Mouse (Mus musculus): Measurements from ENCODE around the gene Fam89a. TPM values are rescaled to one million over a fixed set of nuclear protein-coding genes. Genes with fewer than 3 reads are reported as not detected.

Fam89a gene
- polyA plus RNA-seq, 1 experiment from 2014 or later = 6.4 TPM

DNA sequence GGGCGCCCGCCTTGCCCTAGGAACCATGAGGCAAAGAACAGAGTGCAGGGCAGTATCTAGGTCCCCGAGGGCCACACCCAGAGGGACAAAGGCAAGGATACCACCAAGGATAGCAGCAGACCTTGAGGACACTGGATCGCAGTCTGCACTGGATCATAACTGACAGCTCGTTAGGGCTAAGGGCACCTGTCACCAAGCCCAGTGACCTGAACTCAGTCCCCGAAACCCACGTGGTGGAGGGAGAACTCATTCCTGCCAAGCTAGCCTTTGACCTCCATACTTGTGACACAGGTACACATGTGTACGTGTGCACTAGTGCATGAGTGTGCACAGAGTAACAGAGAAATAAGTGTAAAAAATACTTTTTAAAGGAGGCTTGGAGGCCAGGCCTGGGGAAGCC, 35.9 kb downstream of the Fam89a start:
- H3K9me3 ChIP-seq (ENCODE audit: control insufficient read depth, low read depth, low read length) = no peaks in the 10 kb centered on the region
- H3K9ac ChIP-seq (replicated peaks; ENCODE audit: low read depth, low read length) = no peak overlapping the region
- H3K4me2 ChIP-seq (replicated peaks; ENCODE audit: low read depth, low read length) = no peak overlapping the region
- WGBS = 81% methylated on average over 8 of the region's 8 CpGs
- no peak for ATAC-seq (ENCODE audit: insufficient number of reproducible peaks, insufficient read depth, low FRiP score, low read depth)
- H3K4me1 ChIP-seq (ENCODE audit: control insufficient read depth, insufficient read depth, low read length) = peaks cover under 1% of the 10 kb centered on the region
- H3K27ac ChIP-seq (ENCODE audit: low read length) = no peak overlapping the region
- H3K36me3 ChIP-seq (ENCODE audit: control insufficient read depth, insufficient read depth, low read length) = peaks cover 8% of the 10 kb centered on the region; the same call in 1 of the 2 replicates
- H3K27me3 ChIP-seq (ENCODE audit: control insufficient read depth, insufficient read depth, low read length) = no peaks in the 10 kb centered on the region
- no peak overlapping the region for H3K4me3 ChIP-seq (ENCODE audit: low read depth, low read length)

DNA sequence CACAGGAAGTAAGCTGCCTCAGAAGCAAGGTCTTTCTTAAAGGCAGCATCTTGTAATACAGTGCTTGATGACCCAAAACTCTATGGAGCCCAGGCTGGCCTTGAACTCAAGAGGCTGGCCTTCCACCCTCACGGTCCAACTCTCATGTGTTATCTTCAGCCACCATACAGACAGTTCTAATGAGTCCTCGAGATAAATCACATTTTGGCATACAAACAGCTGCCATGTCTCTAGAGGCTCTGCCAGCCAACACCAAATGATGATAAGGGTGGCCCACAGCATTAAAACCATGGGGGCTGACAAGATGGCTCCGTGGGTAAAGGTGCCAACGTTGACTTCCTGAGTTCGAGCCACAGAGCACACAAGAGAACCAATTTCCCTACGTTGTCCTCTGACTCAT, 38.4 kb downstream of the Fam89a start:
- WGBS = 91% methylated on average over 6 of the region's 6 CpGs
- H3K36me3 ChIP-seq (ENCODE audit: control insufficient read depth, insufficient read depth, low read length) = peaks cover 15% of the 10 kb centered on the region; the same call in 1 of the 2 replicates

DNA sequence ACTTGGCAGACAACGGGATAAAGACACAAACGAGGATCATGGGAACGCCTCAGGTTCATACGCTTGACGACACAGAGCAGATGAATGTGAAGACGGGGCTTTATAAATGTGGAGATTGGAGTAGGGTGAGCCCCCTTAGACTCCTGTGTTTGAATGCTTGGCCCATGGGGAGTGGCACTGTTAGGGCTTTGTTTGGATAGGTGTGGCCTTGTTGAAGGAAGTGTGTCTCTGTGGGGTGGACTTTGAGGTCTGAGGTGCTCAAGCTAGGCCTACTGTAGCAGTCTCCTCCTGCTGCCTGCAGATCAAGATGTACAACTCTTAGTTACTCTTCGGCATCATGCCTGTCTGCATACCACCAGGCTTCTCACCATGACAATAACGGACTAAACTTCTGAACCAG, 45.8 kb downstream of the Fam89a start:
- H3K9me3 ChIP-seq (ENCODE audit: control insufficient read depth, low read depth, low read length) = no peaks in the 10 kb centered on the region
- no peak overlapping the region for H3K9ac ChIP-seq (replicated peaks; ENCODE audit: low read depth, low read length)
- no peak for ATAC-seq (ENCODE audit: insufficient number of reproducible peaks, insufficient read depth, low FRiP score, low read depth)
- 88% methylated on average over 8 of the region's 8 CpGs for WGBS
- no peak overlapping the region for H3K4me2 ChIP-seq (replicated peaks; ENCODE audit: low read depth, low read length)
- no peaks in the 10 kb centered on the region for H3K27me3 ChIP-seq (ENCODE audit: control insufficient read depth, insufficient read depth, low read length)
- no peak overlapping the region for H3K27ac ChIP-seq (ENCODE audit: low read length)
- peaks cover 19% of the 10 kb centered on the region; the same call in 1 of the 2 replicates for H3K36me3 ChIP-seq (ENCODE audit: control insufficient read depth, insufficient read depth, low read length)
- H3K4me3 ChIP-seq (ENCODE audit: low read depth, low read length) = no peak overlapping the region
- H3K4me1 ChIP-seq (ENCODE audit: control insufficient read depth, insufficient read depth, low read length) = no peaks in the 10 kb centered on the region

More for the DNA sequence above, 38.4 kb downstream of the Fam89a start:
- Histone ChIP-seq H3K9ac (replicated peaks; ENCODE audit: low read depth, low read length) (no peak overlapping the region), H3K4me1 (ENCODE audit: control insufficient read depth, insufficient read depth, low read length) (no peaks in the 10 kb centered on the region), H3K27me3 (ENCODE audit: control insufficient read depth, insufficient read depth, low read length) (no peaks in the 10 kb centered on the region), H3K4me3 (ENCODE audit: low read depth, low read length) (no peak overlapping the region), H3K9me3 (ENCODE audit: control insufficient read depth, low read depth, low read length) (no peaks in the 10 kb centered on the region), H3K27ac (ENCODE audit: low read length) (no peak overlapping the region), H3K4me2 (replicated peaks; ENCODE audit: low read depth, low read length) (no peak overlapping the region)
- ATAC-seq (ENCODE audit: insufficient number of reproducible peaks, insufficient read depth, low FRiP score, low read depth) = no peak

DNA sequence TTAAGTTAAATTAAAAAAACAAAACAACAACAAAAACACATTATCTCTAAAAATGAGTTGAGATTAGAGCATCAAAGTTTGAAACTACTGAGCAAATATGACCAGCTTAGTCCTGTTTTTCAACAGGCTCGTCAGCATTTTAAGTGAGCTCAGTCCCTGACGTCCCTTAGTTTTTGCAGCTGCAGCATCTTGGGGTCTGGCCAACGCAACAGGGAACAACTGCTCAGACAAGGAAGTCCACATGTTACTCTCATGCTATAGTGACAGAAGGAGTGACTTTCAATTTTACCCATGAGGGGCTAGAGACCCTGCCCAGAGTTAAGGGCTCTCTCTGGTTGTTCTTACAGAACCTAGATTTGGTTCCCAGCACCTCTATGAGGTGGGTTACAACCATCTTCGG, 47.3 kb downstream of the Fam89a start:
- Histone ChIP-seq H3K27ac (ENCODE audit: low read length) (no peak overlapping the region), H3K27me3 (ENCODE audit: control insufficient read depth, insufficient read depth, low read length) (no peaks in the 10 kb centered on the region), H3K36me3 (ENCODE audit: control insufficient read depth, insufficient read depth, low read length) (peaks cover 19% of the 10 kb centered on the region; the same call in 1 of the 2 replicates), H3K9me3 (ENCODE audit: control insufficient read depth, low read depth, low read length) (no peaks in the 10 kb centered on the region), H3K4me2 (replicated peaks; ENCODE audit: low read depth, low read length) (no peak overlapping the region), H3K4me3 (ENCODE audit: low read depth, low read length) (no peak overlapping the region), H3K9ac (replicated peaks; ENCODE audit: low read depth, low read length) (no peak overlapping the region), H3K4me1 (ENCODE audit: control insufficient read depth, insufficient read depth, low read length) (no peaks in the 10 kb centered on the region)
- ATAC-seq (ENCODE audit: insufficient number of reproducible peaks, insufficient read depth, low FRiP score, low read depth) = no peak
- 83% methylated on average over 4 of the region's 4 CpGs for WGBS

DNA sequence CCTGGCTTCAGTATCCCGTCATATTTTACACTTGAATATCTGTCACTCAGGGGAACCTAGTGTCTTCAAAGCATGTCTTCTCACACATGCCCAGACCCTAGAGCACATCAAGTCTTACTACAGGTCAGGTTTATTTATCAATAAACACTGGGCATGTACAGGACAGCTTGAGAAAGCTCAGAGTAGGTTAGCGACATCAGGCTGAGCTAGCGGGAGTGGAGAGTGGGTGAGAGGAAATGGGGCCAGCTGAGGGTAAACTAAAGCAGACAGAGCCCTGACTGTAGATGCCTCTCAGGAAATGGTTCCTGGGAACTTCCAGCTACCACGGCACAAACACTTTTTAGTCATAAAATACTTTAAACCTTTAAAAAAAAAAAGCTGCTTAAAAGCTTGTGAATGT, 48.1 kb downstream of the Fam89a start:
- 68% methylated on average over 4 of the region's 4 CpGs for WGBS
- Histone ChIP-seq H3K27ac (ENCODE audit: low read length) (no peak overlapping the region), H3K4me3 (ENCODE audit: low read depth, low read length) (no peak overlapping the region), H3K9ac (replicated peaks; ENCODE audit: low read depth, low read length) (no peak overlapping the region), H3K4me2 (replicated peaks; ENCODE audit: low read depth, low read length) (no peak overlapping the region), H3K9me3 (ENCODE audit: control insufficient read depth, low read depth, low read length) (no peaks in the 10 kb centered on the region), H3K27me3 (ENCODE audit: control insufficient read depth, insufficient read depth, low read length) (no peaks in the 10 kb centered on the region), H3K36me3 (ENCODE audit: control insufficient read depth, insufficient read depth, low read length) (peaks cover 19% of the 10 kb centered on the region; the same call in 1 of the 2 replicates), H3K4me1 (ENCODE audit: control insufficient read depth, insufficient read depth, low read length) (no peaks in the 10 kb centered on the region)
- no peak for ATAC-seq (ENCODE audit: insufficient number of reproducible peaks, insufficient read depth, low FRiP score, low read depth)

DNA sequence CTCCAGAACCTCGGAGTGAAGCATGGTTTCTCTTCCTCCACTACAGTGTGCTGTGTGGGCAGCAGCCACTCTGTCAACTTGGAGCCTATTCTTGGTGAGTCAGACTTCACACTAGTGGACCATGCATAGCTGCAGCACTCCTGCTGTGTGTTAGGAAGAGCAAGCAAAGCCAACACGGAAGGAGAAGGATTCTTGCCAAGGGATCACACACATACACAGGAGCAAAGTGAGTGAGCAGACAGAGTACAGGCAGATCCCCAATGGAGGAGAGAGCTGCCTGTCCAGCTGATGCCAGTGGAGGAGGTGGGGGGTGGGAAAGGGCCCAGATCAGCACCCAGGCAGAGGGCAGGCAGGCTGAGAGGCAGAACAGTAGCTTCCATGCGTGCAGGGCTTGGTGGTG, 49.4 kb downstream of the Fam89a start:
- Histone ChIP-seq H3K36me3 (ENCODE audit: control insufficient read depth, insufficient read depth, low read length) (peaks cover 19% of the 10 kb centered on the region; the same call in 1 of the 2 replicates), H3K4me3 (ENCODE audit: low read depth, low read length) (no peak overlapping the region), H3K4me2 (replicated peaks; ENCODE audit: low read depth, low read length) (no peak overlapping the region), H3K27me3 (ENCODE audit: control insufficient read depth, insufficient read depth, low read length) (no peaks in the 10 kb centered on the region), H3K9ac (replicated peaks; ENCODE audit: low read depth, low read length) (no peak overlapping the region), H3K9me3 (ENCODE audit: control insufficient read depth, low read depth, low read length) (no peaks in the 10 kb centered on the region), H3K4me1 (ENCODE audit: control insufficient read depth, insufficient read depth, low read length) (no peaks in the 10 kb centered on the region), H3K27ac (ENCODE audit: low read length) (no peak overlapping the region)
- ATAC-seq (ENCODE audit: insufficient number of reproducible peaks, insufficient read depth, low FRiP score, low read depth) = 0 out of 2 replicates have a peak, but pooled peaks have one; percentile 10
- 79% methylated on average over 3 of the region's 3 CpGs for WGBS

- no peaks in the 10 kb centered on the region for H3K4me1 ChIP-seq (ENCODE audit: control insufficient read depth, insufficient read depth, low read length)
- no peak overlapping the region for H3K27ac ChIP-seq (ENCODE audit: low read length)
- no peaks in the 10 kb centered on the region for H3K27me3 ChIP-seq (ENCODE audit: control insufficient read depth, insufficient read depth, low read length)
- no peaks in the 10 kb centered on the region for H3K9me3 ChIP-seq (ENCODE audit: control insufficient read depth, low read depth, low read length)
- 88% methylated on average over 9 of the region's 9 CpGs for WGBS
- no peak for ATAC-seq (ENCODE audit: insufficient number of reproducible peaks, insufficient read depth, low FRiP score, low read depth)
- H3K36me3 ChIP-seq (ENCODE audit: control insufficient read depth, insufficient read depth, low read length) = peaks cover 15% of the 10 kb centered on the region; the same call in 1 of the 2 replicates
- no peak overlapping the region for H3K4me3 ChIP-seq (ENCODE audit: low read depth, low read length)
- no peak overlapping the region for H3K9ac ChIP-seq (replicated peaks; ENCODE audit: low read depth, low read length)
- no peak overlapping the region for H3K4me2 ChIP-seq (replicated peaks; ENCODE audit: low read depth, low read length)
Measured at GRCm38 (mm10) chr8:124701023-124701422, 50.6 kb downstream of the Fam89a start.

- Histone ChIP-seq H3K27me3 (ENCODE audit: control insufficient read depth, insufficient read depth, low read length) (no peaks in the 10 kb centered on the region), H3K27ac (ENCODE audit: low read length) (no peak overlapping the region), H3K4me3 (ENCODE audit: low read depth, low read length) (no peak overlapping the region), H3K9me3 (ENCODE audit: control insufficient read depth, low read depth, low read length) (no peaks in the 10 kb centered on the region), H3K4me2 (replicated peaks; ENCODE audit: low read depth, low read length) (no peak overlapping the region), H3K36me3 (ENCODE audit: control insufficient read depth, insufficient read depth, low read length) (peaks cover 19% of the 10 kb centered on the region; the same call in 1 of the 2 replicates), H3K9ac (replicated peaks; ENCODE audit: low read depth, low read length) (no peak overlapping the region), H3K4me1 (ENCODE audit: control insufficient read depth, insufficient read depth, low read length) (no peaks in the 10 kb centered on the region)
- no peak for ATAC-seq (ENCODE audit: insufficient number of reproducible peaks, insufficient read depth, low FRiP score, low read depth)
- 89% methylated on average over 5 of the region's 5 CpGs for WGBS
Measured at GRCm38 (mm10) chr8:124700271-124700670, 51.4 kb downstream of the Fam89a start.

- Histone ChIP-seq H3K4me3 (ENCODE audit: low read depth, low read length) (no peak overlapping the region), H3K27me3 (ENCODE audit: control insufficient read depth, insufficient read depth, low read length) (no peaks in the 10 kb centered on the region), H3K36me3 (ENCODE audit: control insufficient read depth, insufficient read depth, low read length) (peaks cover 14% of the 10 kb centered on the region), H3K9me3 (ENCODE audit: control insufficient read depth, low read depth, low read length) (no peaks in the 10 kb centered on the region), H3K4me2 (replicated peaks; ENCODE audit: low read depth, low read length) (no peak overlapping the region), H3K27ac (ENCODE audit: low read length) (no peak overlapping the region), H3K9ac (replicated peaks; ENCODE audit: low read depth, low read length) (no peak overlapping the region), H3K4me1 (ENCODE audit: control insufficient read depth, insufficient read depth, low read length) (no peaks in the 10 kb centered on the region)
- ATAC-seq (ENCODE audit: insufficient number of reproducible peaks, insufficient read depth, low FRiP score, low read depth) = no peak
- WGBS = 92% methylated on average over 22 of the region's 22 CpGs
Measured at GRCm38 (mm10) chr8:124695424-124696100, 56.1 kb downstream of the Fam89a start.

Measured in stomach, embryonic 14.5 days (tissue).